Mouse (Mus musculus) right cerebral cortex, postnatal 14 days (tissue): ENCODE data around the gene Park7.
A peak's percentile ranks its signal among the peaks of the same experiment; 100 is the strongest.

ENCODE experiments used
- DNase-seq: peaks from one replicate; pipeline ENCODE4 v3.0.0; 2022

The Park7 gene

GRCm38 (mm10) chr4:150914290-150914733, at the start of gene Park7, which contains the start of gene Tnfrsf9:
Gene Park7, minus strand, starts transcription at chr4:150914437.
Gene Tnfrsf9, plus strand, starts transcription at chr4:150914562.
- DNase-seq, result peak; percentile 99

DNA sequence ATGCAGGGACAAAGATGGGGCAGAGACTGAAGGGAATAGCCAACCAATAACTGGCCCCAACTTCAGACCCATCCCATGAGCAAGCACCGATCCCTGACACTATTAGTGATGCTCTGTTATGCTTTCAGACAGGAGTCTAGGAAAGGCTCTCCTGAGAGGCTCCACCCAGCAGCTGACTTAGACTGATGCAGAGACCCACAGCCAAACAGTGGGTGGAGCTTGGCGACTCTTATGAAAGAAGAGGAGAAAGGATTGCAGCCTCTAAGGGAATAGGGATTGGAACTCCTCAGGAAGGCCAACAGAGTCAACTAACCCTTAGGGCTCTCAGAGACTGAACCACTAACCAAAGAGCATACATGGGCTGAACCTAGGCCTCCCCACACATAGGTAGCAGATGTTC, 49.5 kb upstream of the Park7 start:
- no peak for DNase-seq

GRCm38 (mm10) chr4:150962231-150962630, 48.0 kb upstream of the Park7 start:
- DNase-seq, result no peak

GRCm38 (mm10) chr4:150958536-150958935, 44.3 kb upstream of the Park7 start:
- no peak for DNase-seq

- no peak for DNase-seq
Measured at GRCm38 (mm10) chr4:150957106-150957458, 42.8 kb upstream of the Park7 start.

- DNase-seq, result no peak
Measured at GRCm38 (mm10) chr4:150956369-150957105, 42.3 kb upstream of the Park7 start.

GRCm38 (mm10) chr4:150950972-150951371, 36.7 kb upstream of the Park7 start:
- no peak for DNase-seq

DNA sequence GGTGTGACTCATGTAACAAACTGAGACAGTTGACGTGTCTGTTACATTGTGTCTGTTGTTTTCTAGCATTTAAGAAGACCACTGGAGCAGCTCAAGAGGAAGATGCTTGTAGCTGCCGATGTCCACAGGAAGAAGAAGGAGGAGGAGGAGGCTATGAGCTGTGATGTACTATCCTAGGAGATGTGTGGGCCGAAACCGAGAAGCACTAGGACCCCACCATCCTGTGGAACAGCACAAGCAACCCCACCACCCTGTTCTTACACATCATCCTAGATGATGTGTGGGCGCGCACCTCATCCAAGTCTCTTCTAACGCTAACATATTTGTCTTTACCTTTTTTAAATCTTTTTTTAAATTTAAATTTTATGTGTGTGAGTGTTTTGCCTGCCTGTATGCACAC, 30.5 kb upstream of the Park7 start:
- no peak for DNase-seq

- no peak for DNase-seq
Measured at GRCm38 (mm10) chr4:150939991-150940651, 25.9 kb upstream of the Park7 start.

- DNase-seq, result no peak
Measured at GRCm38 (mm10) chr4:150938063-150938452, 23.8 kb upstream of the Park7 start.

DNA sequence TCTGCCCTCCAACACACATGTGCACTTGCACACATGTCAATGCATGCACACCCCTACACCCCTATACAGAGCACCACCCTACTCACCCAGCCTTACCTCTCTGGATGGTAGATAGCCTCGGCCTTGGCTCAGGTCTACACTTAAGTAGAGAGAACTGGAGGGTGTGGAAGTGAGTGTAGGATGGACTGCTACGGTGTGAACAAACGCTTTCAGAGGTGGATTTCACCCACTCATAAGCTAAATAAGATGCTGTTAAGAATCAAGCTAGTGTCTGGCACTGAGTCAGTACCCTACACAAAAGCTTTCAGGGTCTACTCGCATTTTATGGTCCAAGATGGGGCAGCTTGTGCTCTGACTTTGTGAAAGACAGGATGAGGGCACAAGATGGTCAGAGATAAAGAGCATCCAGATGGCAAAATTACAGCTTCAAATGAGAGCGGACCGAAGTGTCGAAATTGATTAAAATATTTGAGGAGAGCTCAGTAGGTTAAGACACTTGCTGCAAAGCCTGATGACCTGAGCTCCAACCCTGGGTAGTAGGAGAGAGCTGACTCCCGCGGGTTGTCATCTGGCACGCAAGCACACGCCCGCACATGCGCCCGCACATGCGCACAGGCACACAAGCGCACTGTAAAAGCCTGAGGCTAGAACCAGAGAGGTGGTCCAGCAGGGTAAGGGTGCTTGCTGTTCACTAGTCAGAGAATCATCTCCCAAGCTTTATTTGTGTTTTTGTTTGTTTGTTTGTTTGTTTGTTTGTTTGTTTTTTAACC, 23.2 kb upstream of the Park7 start:
- peak; percentile 56 for DNase-seq

DNA sequence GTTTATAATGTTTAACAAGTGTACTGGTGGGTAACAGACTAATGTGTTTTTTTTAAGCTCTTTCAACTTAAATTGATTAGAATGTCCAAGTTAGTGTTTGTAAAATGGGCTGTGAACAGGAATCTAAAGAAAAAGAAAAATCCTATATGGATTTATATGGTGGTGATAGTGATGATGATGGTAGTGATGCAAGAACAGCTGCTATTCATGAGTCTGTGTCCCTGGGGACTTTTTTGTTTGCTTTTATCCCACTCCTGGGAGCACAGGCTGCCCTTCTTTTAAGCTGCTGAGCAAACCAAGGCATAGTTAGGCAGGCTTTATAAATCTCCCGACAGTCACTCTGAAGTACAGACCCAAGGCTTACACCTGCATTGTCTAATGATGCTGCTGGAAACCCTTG, 19.3 kb upstream of the Park7 start:
- DNase-seq, result no peak

- DNase-seq, result no peak
Measured at GRCm38 (mm10) chr4:150927789-150928188, 13.6 kb upstream of the Park7 start.

- DNase-seq, result no peak
Measured at GRCm38 (mm10) chr4:150926924-150927705, 12.9 kb upstream of the Park7 start.

DNA sequence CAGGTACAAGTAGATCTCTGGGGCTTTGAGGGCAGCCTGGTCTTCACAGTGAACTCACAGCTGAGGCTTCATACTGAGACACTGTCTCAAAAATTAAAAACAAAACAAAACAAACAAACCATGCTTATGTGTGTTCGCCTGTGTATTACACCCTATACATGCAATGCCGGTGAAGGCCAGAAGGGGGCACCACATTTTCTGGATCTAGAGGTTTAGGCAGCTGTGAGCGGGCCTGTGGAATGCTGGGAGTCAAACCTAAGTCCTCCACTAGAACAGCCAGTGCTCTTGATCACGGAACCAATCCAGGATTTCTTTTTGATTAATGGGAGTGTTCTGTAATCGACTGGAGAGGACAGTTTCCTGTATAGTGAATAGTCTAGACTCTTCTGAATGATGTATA, 11.7 kb upstream of the Park7 start:
- no peak for DNase-seq

DNA sequence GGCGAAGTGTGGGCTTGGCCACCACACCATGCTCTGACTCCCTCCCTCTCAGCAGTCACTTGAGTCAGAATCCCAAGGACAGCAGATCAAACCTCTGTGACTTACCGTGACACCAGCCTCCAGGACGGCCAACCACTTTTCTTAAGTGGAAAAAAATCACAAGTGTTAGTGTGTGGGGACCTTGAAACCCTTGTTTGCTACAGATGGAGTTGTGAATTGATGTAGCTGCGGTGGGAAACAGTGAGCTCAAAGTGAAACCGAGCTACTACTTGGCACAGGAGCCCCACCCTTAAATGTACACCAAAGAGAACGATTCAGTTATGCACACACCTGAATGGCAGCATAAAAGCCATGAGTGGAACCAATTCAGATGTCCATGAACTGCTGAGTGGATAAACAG, 10.7 kb upstream of the Park7 start:
- no peak for DNase-seq

- no peak for DNase-seq
Measured at GRCm38 (mm10) chr4:150924308-150924707, 10.1 kb upstream of the Park7 start.

- no peak for DNase-seq
Measured at GRCm38 (mm10) chr4:150921206-150921605, 7.0 kb upstream of the Park7 start.

DNA sequence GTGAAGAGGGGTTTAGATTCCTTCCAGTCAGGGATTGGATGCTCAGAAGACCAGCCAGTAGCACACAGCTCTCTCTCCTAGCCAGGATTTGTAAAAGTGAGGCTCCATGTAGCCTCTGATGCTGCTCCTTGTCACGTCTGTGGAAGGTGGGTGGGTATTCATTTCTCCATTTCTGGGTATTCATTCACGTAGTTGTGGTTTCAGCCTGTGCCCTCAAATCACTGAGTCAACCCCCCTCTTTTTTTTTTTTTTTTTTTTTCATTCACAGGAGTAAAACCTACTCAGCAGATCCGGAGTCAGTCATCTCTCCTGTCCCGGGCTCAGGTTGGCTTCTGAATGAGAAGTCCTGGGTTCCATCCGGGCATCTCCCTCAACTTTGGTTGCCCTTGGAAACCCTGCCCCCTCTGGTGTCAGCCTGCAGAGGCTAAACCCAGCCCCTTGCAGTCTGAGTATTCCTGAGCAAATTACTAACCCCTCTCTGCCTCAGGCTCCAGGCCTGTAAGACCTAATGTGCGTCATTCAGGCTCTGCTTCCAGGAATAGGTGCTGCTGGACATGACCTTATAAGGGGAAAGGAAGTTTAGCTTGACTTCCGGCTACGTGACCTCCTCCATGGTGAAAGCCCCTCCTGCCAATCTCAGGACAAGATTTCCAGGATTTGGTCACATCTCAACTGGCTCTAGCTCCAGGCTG, 3.2 kb upstream of the Park7 start:
- DNase-seq, result no peak

GRCm38 (mm10) chr4:150915181-150915906, 1.1 kb upstream of the Park7 start:
- no peak for DNase-seq

DNA sequence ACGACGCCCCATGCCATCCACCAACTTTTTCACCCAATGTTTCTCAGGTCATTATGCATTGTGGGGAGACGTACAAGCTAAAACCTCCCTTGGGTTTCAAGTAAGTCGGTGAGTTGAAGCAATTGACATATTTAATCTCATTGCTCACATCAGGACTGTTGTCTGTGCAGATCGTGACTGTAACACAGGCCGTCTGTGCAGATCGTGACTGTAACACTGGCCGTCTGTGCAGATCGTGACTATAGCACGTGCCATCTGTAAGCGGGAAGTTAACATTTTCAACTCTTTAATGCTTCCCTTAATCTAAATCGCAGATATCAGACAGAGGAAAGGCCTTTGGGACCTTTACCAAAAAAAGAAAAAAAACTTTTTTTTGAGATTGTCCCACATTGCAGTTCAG, 494 bp downstream of the Park7 start:
- no peak for DNase-seq
